Mouse (Mus musculus) midbrain, embryonic 14.5 days (tissue): Measurements from ENCODE around the gene Bcat1. TPM values are rescaled to one million over a fixed set of nuclear protein-coding genes. Genes with fewer than 3 reads are reported as not detected.

Experiments used
- ATAC-seq: fragments of 200-750 bp; cut with Nextera tagmentation; 2 replicates; pipeline ENCODE4 v1.8.0; 2017; ENCODE audit warnings: moderate number of reproducible peaks, moderate library complexity; ENCODE audit not compliant: low FRiP score, low TSS enrichment
- DNase-seq: peaks from one replicate; pipeline ENCODE4 v3.0.0-alpha.2; 2015
- H3K27ac ChIP-seq: fragments of 300-500 bp; sonication (generic); replicated peaks from 2 replicates; pipeline ENCODE4 v1.5.1; 2014; ENCODE audit warnings: mild to moderate bottlenecking, low read depth, low read length, moderate library complexity
- H3K27me3 ChIP-seq: fragments of 300-500 bp; sonication (generic); 2 replicates; pipeline ENCODE4 v1.6.1; 2014; ENCODE audit warnings: low read length, control low read depth, mixed read lengths; ENCODE audit not compliant: control insufficient read depth, insufficient read depth
- H3K36me3 ChIP-seq: fragments of 300-500 bp; sonication (generic); 2 replicates; pipeline ENCODE4 v1.6.1; 2014; ENCODE audit warnings: low read length, control low read depth; ENCODE audit not compliant: control insufficient read depth, insufficient read depth
- H3K4me1 ChIP-seq: fragments of 300-500 bp; sonication (generic); 2 replicates; pipeline ENCODE4 v1.6.1; 2014; ENCODE audit warnings: mild to moderate bottlenecking, antibody characterized with exemption, low read length, control low read depth; ENCODE audit not compliant: control insufficient read depth, insufficient read depth
- H3K4me2 ChIP-seq: fragments of 300-500 bp; sonication (generic); 2 replicates; pipeline ENCODE4 v1.6.1; 2014; ENCODE audit warnings: mild to moderate bottlenecking, low read length, moderate library complexity
- H3K4me3 ChIP-seq: fragments of 300-500 bp; sonication (generic); replicated peaks from 2 replicates; pipeline ENCODE4 v1.5.1; 2014; ENCODE audit warnings: low read depth, low read length
- H3K9ac ChIP-seq: fragments of 300-500 bp; sonication (generic); replicated peaks from 2 replicates; pipeline ENCODE4 v1.6.1; 2014; ENCODE audit warnings: mild to moderate bottlenecking, low read length, moderate library complexity
- H3K9me3 ChIP-seq: fragments of 300-500 bp; sonication (generic); 2 replicates; pipeline ENCODE4 v1.6.1; 2016; ENCODE audit warnings: low read length, control low read depth, mixed read lengths; ENCODE audit not compliant: control insufficient read depth
- WGBS: fragments of 180-500 bp; shearing (Covaris S2); extraction: QIAGEN DNeasy Blood & Tissue Kit; methylation state at CpG from one replicate; pipeline ENCODE4 v1.1.7; 2014; 5-methylcytosine and 5-hydroxymethylcytosine counted together
- polyA plus RNA-seq: library from polyadenylated mRNA; unstranded; fragments of >200 nt; fragmentation: Nextera tagmentation; extraction: Ambion mirVana; gene quantifications from 2 replicates; pipeline ENCODE4 v1.2.1, GENCODE M21; 2014

Bcat1 gene
- polyA plus RNA-seq, 1 experiment from 2014 or later, result 117 TPM

DNA sequence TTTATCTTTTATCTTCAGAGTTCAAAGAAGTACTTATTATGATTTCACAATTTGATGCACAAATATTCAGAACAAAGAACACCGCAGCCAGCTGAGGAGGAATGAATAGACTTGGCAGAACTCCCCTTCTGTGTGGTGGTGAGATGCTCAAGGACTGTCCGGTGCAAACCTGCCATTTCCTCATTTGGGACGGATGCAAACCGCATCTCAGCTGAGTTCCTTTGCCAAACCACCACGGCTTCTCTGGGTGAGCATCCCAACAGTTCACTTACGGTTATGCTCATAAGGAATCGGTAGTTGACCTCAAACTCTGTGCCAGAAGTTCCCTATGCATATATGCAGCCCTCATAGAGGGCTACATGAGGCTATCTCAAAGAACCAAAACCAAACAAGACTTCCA is 6.6 kb downstream of the Bcat1 start:
- no peak overlapping the region for H3K27ac ChIP-seq
- 93% methylated on average over 7 of the region's 7 CpGs for WGBS
- no peaks in the 10 kb centered on the region for H3K4me1 ChIP-seq
- H3K4me3 ChIP-seq, result no peak overlapping the region
- H3K4me2 ChIP-seq, result no peak overlapping the region
- no peaks in the 10 kb centered on the region for H3K9me3 ChIP-seq
- DNase-seq, result no peak
- no peaks in the 10 kb centered on the region for H3K27me3 ChIP-seq
- H3K9ac ChIP-seq, result no peak overlapping the region
- no peak for ATAC-seq
- H3K36me3 ChIP-seq, result no peaks in the 10 kb centered on the region

- Histone ChIP-seq H3K4me3 (no peak overlapping the region), H3K36me3 (no peaks in the 10 kb centered on the region), H3K27me3 (no peaks in the 10 kb centered on the region), H3K9ac (no peak overlapping the region), H3K4me1 (no peaks in the 10 kb centered on the region), H3K9me3 (no peaks in the 10 kb centered on the region), H3K27ac (no peak overlapping the region), H3K4me2 (no peak overlapping the region)
- DNase-seq (no peak), ATAC-seq (no peak)
- 89% methylated on average over 8 of the region's 8 CpGs for WGBS
Observed at GRCm38 (mm10) chr6:145067679-145068078, 8.3 kb downstream of the Bcat1 start.

DNA sequence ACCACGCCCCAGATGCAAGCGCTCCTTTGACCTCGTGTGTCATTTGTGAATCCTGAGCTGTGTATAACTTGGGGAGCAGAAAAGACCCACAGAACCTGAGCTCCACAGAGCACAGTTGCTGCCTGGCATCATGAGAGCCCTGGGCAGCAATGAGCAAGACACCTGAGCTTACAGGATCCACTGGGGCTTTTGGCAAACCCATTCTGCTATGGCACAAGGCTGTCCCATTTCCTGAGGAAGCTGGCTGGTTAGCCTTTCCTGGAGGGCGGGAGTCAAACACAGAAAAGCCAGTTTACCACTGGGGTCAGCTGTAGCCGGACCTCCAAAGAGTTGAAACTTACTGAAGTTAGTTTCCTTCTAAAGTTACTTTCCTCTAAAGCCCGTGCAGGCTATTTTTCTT is 9.6 kb downstream of the Bcat1 start:
- Histone ChIP-seq H3K4me1 (no peaks in the 10 kb centered on the region), H3K9ac (no peak overlapping the region), H3K36me3 (no peaks in the 10 kb centered on the region), H3K9me3 (no peaks in the 10 kb centered on the region), H3K4me3 (no peak overlapping the region), H3K27me3 (no peaks in the 10 kb centered on the region), H3K27ac (no peak overlapping the region), H3K4me2 (no peak overlapping the region)
- WGBS, result 90% methylated on average over 6 of the region's 6 CpGs
- no peak for DNase-seq
- no peak for ATAC-seq

DNA sequence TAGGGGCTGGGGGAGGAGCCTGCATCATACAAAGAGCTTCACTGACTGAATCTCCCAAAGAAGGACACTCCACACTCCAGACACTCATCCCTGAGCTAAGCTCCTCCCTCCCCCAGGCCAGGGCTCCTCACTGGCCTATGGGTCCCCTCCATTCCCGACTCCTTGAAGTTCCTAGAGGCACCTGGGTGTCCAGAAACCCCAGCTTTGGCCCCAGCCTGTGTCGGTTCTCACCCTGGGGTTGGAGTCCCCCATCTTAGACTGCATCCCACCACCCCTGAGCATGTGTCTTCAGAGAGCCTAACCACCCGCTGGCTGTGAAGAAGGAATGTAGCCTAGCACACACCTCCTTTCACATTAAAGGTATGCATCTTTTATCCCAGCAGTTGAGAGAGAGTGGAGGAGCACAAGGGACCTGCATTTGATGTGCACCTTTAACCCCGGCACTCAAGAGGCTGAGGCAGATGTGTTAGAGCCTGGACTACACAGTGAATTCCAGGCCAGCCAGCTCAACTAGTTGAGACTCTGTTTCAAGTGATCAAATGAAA is 10.6 kb downstream of the Bcat1 start:
- Histone ChIP-seq H3K4me2 (no peak overlapping the region), H3K36me3 (no peaks in the 10 kb centered on the region), H3K27me3 (no peaks in the 10 kb centered on the region), H3K4me3 (no peak overlapping the region), H3K9me3 (no peaks in the 10 kb centered on the region), H3K27ac (no peak overlapping the region), H3K4me1 (no peaks in the 10 kb centered on the region), H3K9ac (no peak overlapping the region)
- WGBS, result 89% methylated on average over 4 of the region's 4 CpGs
- ATAC-seq (no peak), DNase-seq (no peak)

GRCm38 (mm10) chr6:145064104-145064503 is 11.9 kb downstream of the Bcat1 start:
- H3K4me3 ChIP-seq, result no peak overlapping the region
- H3K27ac ChIP-seq, result no peak overlapping the region
- no peak for DNase-seq
- ATAC-seq, result no peak
- no peaks in the 10 kb centered on the region for H3K9me3 ChIP-seq
- H3K4me2 ChIP-seq, result no peak overlapping the region
- no peaks in the 10 kb centered on the region for H3K36me3 ChIP-seq
- WGBS, result 22% methylated on average over 1 of the region's 1 CpGs
- H3K9ac ChIP-seq, result no peak overlapping the region
- H3K4me1 ChIP-seq, result no peaks in the 10 kb centered on the region
- no peaks in the 10 kb centered on the region for H3K27me3 ChIP-seq

DNA sequence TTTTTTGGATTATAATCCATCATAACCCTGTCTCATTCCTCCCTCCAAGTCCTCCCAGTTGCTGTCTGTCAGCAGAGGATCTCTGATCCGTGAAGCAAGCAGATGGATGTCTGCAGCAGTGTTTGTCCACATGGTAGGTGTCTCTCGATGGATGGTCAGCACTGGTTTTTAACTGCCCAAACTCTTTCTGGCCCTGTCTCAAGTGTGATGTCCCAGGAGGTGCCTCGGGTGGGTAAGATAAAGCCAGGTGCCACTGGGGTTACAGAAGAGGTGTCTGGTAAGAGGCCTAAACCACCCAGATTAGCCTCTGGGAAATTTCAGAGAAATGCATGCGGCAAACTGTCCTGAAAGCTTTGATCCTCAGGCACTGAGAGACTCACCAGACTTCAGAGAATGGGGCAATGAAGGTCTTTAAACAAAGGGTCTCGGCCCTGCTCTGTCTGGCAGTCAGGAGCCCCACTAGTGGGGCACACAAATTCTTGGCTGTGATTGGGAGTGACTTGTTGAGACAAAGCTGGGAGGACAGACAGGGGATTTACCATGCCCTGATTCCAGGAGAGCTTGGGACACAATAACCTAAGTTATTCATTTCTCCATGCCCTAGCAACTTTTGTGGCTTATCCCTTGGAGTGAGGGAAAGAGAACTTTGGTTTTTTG is 12.6 kb downstream of the Bcat1 start:
- H3K9ac ChIP-seq, result no peak overlapping the region
- no peaks in the 10 kb centered on the region for H3K4me1 ChIP-seq
- 28% methylated on average over 5 of the region's 5 CpGs for WGBS
- H3K9me3 ChIP-seq, result no peaks in the 10 kb centered on the region
- DNase-seq (no peak), ATAC-seq (no peak)
- H3K27ac ChIP-seq, result no peak overlapping the region
- H3K27me3 ChIP-seq, result no peaks in the 10 kb centered on the region
- H3K4me2 ChIP-seq, result no peak overlapping the region
- no peak overlapping the region for H3K4me3 ChIP-seq
- H3K36me3 ChIP-seq, result no peaks in the 10 kb centered on the region

DNA sequence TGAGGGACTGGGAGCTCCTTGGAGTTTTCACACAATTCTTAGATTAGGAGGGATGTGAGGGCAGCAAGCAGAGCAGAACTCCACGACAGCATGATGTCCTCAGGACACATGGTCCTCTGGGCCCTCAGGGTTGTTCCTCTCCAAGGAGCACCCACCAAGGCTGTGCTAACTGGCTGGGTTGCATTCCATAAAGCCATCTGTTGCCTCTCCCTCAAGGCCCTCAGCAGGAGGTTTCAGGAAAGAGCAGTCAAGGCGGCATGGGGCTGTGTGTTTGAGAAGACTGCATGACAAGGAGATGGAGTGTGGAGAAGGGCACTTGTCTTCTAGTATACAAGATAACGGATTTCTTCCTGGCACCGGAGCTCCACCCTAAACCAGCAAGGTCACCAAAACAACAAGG is 13.2 kb downstream of the Bcat1 start:
- ATAC-seq (no peak), DNase-seq (no peak)
- H3K4me3 ChIP-seq, result no peak overlapping the region
- H3K36me3 ChIP-seq, result no peaks in the 10 kb centered on the region
- no peak overlapping the region for H3K27ac ChIP-seq
- no peak overlapping the region for H3K4me2 ChIP-seq
- no peaks in the 10 kb centered on the region for H3K9me3 ChIP-seq
- WGBS, result 67% methylated on average over 4 of the region's 4 CpGs
- no peak overlapping the region for H3K9ac ChIP-seq
- no peaks in the 10 kb centered on the region for H3K27me3 ChIP-seq
- no peaks in the 10 kb centered on the region for H3K4me1 ChIP-seq

GRCm38 (mm10) chr6:145061361-145061760 is 14.6 kb downstream of the Bcat1 start:
- Histone ChIP-seq H3K9ac (no peak overlapping the region), H3K4me3 (no peak overlapping the region), H3K27me3 (no peaks in the 10 kb centered on the region), H3K36me3 (no peaks in the 10 kb centered on the region), H3K9me3 (no peaks in the 10 kb centered on the region), H3K27ac (no peak overlapping the region), H3K4me1 (no peaks in the 10 kb centered on the region), H3K4me2 (no peak overlapping the region)
- 94% methylated on average over 1 of the region's 1 CpGs for WGBS
- ATAC-seq (no peak), DNase-seq (no peak)

GRCm38 (mm10) chr6:145056102-145056501 is 19.9 kb downstream of the Bcat1 start:
- Histone ChIP-seq H3K27ac (no peak overlapping the region), H3K4me2 (no peak overlapping the region), H3K36me3 (no peaks in the 10 kb centered on the region), H3K4me3 (no peak overlapping the region), H3K9ac (no peak overlapping the region), H3K4me1 (no peaks in the 10 kb centered on the region), H3K9me3 (no peaks in the 10 kb centered on the region), H3K27me3 (no peaks in the 10 kb centered on the region)
- ATAC-seq (no peak), DNase-seq (no peak)
- 76% methylated on average over 4 of the region's 4 CpGs for WGBS
